Mouse (Mus musculus) heart, postnatal 0 days (tissue): Measurements from ENCODE around the gene Exoc6.

ENCODE experiments used
- CTCF ChIP-seq: IDR thresholded peaks from 2 replicates; pipeline ENCODE4 v1.5.1; 2016; ENCODE audit warnings: antibody characterized with exemption, control low read depth, low read depth
- EP300 ChIP-seq: IDR thresholded peaks from 2 replicates; pipeline ENCODE4 v1.6.1; 2016; ENCODE audit warnings: antibody characterized with exemption, low read depth

DNA sequence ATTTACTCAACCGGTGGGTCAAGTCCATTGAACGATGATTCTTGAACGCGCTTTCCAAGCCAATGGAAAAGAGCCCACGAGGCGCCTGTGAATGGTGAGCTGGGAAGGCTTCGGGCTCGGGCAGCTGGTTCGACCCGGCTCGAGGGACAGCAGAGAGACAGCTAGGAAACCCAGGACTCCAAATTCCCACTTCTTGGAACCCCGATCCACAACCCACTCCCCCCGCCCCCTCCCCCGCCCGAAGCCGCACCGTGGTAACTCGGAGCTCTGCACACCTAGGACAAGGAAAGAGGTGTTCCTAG lies 147.1 kb downstream of the Exoc6 start:
- TF ChIP-seq CTCF: no peak
- no peak for TF ChIP-seq EP300
